Mouse (Mus musculus): ENCODE results near the gene Pilrb2. TPM values are rescaled to one million over a fixed set of nuclear protein-coding genes. Genes with fewer than 3 reads are reported as not detected.
"Not testable (repeated sequence)": the region's sequence is repeated elsewhere in the genome, so short reads cannot be mapped to it uniquely, and the experiment has no call there.

The Pilrb2 gene
- polyA plus RNA-seq, 1 experiment from 2014 or later = 0.64 TPM

GRCm38 (mm10) chr5:137864008-137864407, 7.6 kb downstream of the Pilrb2 start:
- not testable (repeated sequence) for H3K27ac ChIP-seq; H3K36me3 ChIP-seq; H3K27me3 ChIP-seq (ENCODE audit: insufficient read depth, poor library complexity, severe bottlenecking); H3K4me3 ChIP-seq; H3K4me1 ChIP-seq; H3K9me3 ChIP-seq; DNase-seq (ENCODE audit: low spot score)
- WGBS = 85% methylated on average over 1 of the region's 1 CpGs

DNA sequence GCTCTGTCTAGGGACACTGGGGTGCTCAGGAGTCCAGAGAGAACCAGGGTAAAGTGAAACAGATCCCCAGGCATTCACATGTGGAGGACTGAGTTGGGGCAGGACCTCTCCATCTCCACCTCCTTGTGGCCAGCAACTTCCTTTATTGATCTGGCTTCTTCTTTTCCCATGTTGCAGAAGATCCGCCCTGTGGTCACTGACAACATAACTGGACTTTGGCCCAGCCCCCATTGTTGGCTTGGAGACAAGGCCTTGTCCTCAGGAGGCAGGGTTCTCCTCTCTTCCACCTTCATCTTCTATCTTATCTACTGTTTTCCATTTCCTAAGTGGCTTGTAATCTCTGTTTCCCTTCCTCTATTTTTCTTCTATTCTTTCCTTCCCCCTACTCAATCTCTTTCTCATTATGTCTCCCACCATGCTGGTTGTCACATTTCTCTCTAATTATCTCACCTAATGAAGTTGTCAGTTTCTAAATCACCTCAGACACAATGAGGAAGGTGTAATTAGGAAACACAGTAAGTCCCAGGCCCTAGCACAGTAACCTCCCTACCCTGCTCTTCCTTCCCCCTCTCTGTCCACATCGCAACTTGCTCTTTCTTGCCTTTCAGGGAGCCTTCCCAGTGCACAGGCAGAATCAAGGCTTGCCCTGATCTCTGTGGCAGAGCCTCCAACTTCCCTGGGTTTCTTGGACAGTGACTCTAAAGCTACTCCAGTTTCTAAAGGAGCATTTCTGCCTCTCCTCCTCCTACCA, 13.5 kb downstream of the Pilrb2 start, which contains the start of gene Pilrb1:
Gene Pilrb1 (minus strand): TSS at position 147 of the 751 bp plus-strand sequence.
- DNase-seq (ENCODE audit: low spot score); H3K9me3 ChIP-seq; H3K36me3 ChIP-seq; H3K4me1 ChIP-seq; H3K27ac ChIP-seq; H3K27me3 ChIP-seq (ENCODE audit: insufficient read depth, poor library complexity, severe bottlenecking); H3K4me3 ChIP-seq: not testable (repeated sequence)
- 48% methylated on average over 2 of the region's 2 CpGs for WGBS

GRCm38 (mm10) chr5:137856870-137857269, 14.7 kb downstream of the Pilrb2 start:
- WGBS = 68% methylated on average over 5 of the region's 5 CpGs
- H3K4me1 ChIP-seq = not testable (repeated sequence)

DNA sequence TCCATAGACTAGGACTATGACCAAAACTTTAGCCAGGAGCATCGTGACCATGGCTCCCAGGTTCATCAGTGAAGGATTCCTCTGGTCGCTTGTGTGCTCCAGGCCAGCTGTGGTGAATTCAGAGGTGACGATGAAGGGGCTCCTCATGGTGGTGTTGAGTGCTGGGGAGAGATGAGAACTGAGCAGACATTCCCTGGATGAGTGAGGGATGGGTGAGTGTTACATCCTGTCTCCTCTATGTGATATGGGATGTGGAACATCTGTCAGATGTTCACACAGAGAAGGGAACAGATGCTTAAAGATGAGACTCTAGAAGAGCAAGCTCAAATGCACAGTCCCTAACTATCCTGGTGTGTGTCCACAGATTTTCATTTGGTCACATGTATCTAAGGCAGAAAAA, 16.7 kb downstream of the Pilrb2 start:
- not testable (repeated sequence) for H3K36me3 ChIP-seq; DNase-seq (ENCODE audit: low spot score); H3K9me3 ChIP-seq; H3K4me1 ChIP-seq; H3K27ac ChIP-seq; H3K4me3 ChIP-seq; H3K27me3 ChIP-seq (ENCODE audit: insufficient read depth, poor library complexity, severe bottlenecking)
- 75% methylated on average over 3 of the region's 3 CpGs for WGBS

More at GRCm38 (mm10) chr5:137856870-137857269, 14.7 kb downstream of the Pilrb2 start:
- not testable (repeated sequence) for DNase-seq (ENCODE audit: low spot score); H3K27ac ChIP-seq; H3K9me3 ChIP-seq; H3K4me3 ChIP-seq; H3K27me3 ChIP-seq (ENCODE audit: insufficient read depth, poor library complexity, severe bottlenecking); H3K36me3 ChIP-seq

- H3K36me3 ChIP-seq; H3K4me3 ChIP-seq; H3K9me3 ChIP-seq; H3K27me3 ChIP-seq (ENCODE audit: insufficient read depth, poor library complexity, severe bottlenecking); H3K27ac ChIP-seq; H3K4me1 ChIP-seq; DNase-seq (ENCODE audit: low spot score): not testable (repeated sequence)
- 80% methylated on average over 1 of the region's 1 CpGs for WGBS
These were observed 21.3 kb downstream of the Pilrb2 start for GRCm38 (mm10) chr5:137850313-137850712.

- H3K4me1 ChIP-seq; DNase-seq (ENCODE audit: low spot score); H3K4me3 ChIP-seq; H3K27me3 ChIP-seq (ENCODE audit: insufficient read depth, poor library complexity, severe bottlenecking); H3K36me3 ChIP-seq; H3K9me3 ChIP-seq; H3K27ac ChIP-seq: not testable (repeated sequence)
These were observed 34.5 kb downstream of the Pilrb2 start for GRCm38 (mm10) chr5:137837110-137837509.

DNA sequence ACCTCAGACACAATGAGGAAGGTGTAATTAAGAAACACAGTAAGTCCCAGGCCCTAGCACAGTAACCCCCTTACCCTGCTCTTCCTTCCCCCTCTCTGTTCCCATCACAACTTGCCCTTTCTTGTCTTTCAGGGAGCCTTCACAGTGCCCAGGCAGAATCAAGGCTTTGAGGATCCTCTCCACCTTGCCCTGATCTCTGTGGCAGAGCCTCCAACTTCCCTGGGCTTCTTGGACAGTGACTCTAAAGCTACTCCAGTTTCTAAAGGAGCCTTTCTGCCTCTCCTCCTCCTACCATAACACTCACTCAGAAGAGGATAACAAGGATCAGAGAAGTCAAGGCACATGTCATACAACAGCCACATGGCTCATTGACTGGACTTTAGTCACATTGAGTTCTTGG, 35.0 kb downstream of the Pilrb2 start:
- DNase-seq (ENCODE audit: low spot score) = no peak
- no peak overlapping the region for H3K4me3 ChIP-seq
- H3K36me3 ChIP-seq = no peaks in the 10 kb centered on the region
- H3K9me3 ChIP-seq = no peaks in the 10 kb centered on the region
- H3K27me3 ChIP-seq (ENCODE audit: insufficient read depth, poor library complexity, severe bottlenecking) = no peaks in the 10 kb centered on the region
- no peaks in the 10 kb centered on the region for H3K4me1 ChIP-seq
- H3K27ac ChIP-seq = no peak overlapping the region

GRCm38 (mm10) chr5:137835966-137836520, 35.6 kb downstream of the Pilrb2 start, which contains the start of gene Pilra:
Gene Pilra, minus strand, starts transcription at chr5:137836281.
- not testable (repeated sequence) for DNase-seq (ENCODE audit: low spot score); H3K27me3 ChIP-seq (ENCODE audit: insufficient read depth, poor library complexity, severe bottlenecking)
- 39% methylated on average over 2 of the region's 2 CpGs for WGBS

GRCm38 (mm10) chr5:137833500-137833899, 38.1 kb downstream of the Pilrb2 start:
- H3K27ac ChIP-seq = no peak overlapping the region
- 53% methylated on average over 4 of the region's 4 CpGs for WGBS

More at GRCm38 (mm10) chr5:137835966-137836520, 35.6 kb downstream of the Pilrb2 start, which contains the start of gene Pilra:
- H3K9me3 ChIP-seq, H3K4me3 ChIP-seq, H3K36me3 ChIP-seq, H3K27ac ChIP-seq, H3K4me1 ChIP-seq: not testable (repeated sequence)

DNA sequence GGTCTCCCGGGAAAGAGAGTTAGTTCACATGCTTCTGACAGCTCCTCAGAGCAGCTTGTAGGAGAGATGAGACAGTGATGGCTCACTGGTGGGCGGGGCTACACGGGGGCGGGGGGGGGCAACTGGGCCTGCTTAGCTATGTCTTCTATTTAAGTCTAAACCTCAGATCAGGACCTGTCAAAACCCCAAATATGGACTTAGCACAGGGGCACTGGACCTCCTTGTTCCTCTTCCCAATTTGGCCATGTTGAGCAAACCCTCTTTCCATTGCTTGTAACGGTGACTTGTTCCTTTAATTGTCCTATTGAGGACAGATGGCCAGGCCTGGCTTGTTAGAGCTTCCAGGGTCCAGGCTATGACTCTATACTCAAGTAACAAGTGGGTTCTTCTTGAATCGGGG, 40.1 kb downstream of the Pilrb2 start:
- H3K27me3 ChIP-seq (ENCODE audit: insufficient read depth, poor library complexity, severe bottlenecking) = no peaks in the 10 kb centered on the region
- no peak for DNase-seq (ENCODE audit: low spot score)
- H3K36me3 ChIP-seq = no peaks in the 10 kb centered on the region
- no peak overlapping the region for H3K27ac ChIP-seq
- no peaks in the 10 kb centered on the region for H3K9me3 ChIP-seq
- no peaks in the 10 kb centered on the region for H3K4me1 ChIP-seq
- H3K4me3 ChIP-seq = no peak overlapping the region
- WGBS = 71% methylated on average over 6 of the region's 6 CpGs

More at GRCm38 (mm10) chr5:137833500-137833899, 38.1 kb downstream of the Pilrb2 start:
- DNase-seq (ENCODE audit: low spot score) = no peak
- H3K9me3 ChIP-seq = no peaks in the 10 kb centered on the region
- H3K4me1 ChIP-seq = no peaks in the 10 kb centered on the region
- H3K4me3 ChIP-seq = no peak overlapping the region
- no peaks in the 10 kb centered on the region for H3K36me3 ChIP-seq
- no peaks in the 10 kb centered on the region for H3K27me3 ChIP-seq (ENCODE audit: insufficient read depth, poor library complexity, severe bottlenecking)

DNA sequence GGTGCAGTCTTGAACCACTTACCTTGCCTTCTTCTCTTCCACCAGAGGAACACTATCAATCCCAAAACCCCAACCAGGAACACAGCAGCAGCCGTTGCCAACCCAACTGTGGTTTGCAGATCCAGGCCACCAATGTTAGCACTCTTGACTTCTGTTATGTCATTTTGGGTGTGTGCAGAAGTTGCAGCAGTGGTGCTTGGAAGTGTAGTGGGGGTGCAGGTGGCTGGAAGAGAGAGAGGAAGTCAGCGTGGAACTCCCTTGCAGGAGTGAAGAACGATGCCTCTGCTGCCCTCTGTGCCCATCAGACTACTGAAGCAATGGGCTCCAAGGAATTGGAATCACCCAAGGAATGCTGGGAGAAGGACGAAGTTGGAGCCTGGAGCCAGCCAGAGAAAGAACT, 40.5 kb downstream of the Pilrb2 start:
- no peaks in the 10 kb centered on the region for H3K4me1 ChIP-seq
- no peaks in the 10 kb centered on the region for H3K36me3 ChIP-seq
- H3K27ac ChIP-seq = no peak overlapping the region
- DNase-seq (ENCODE audit: low spot score) = no peak
- H3K9me3 ChIP-seq = no peaks in the 10 kb centered on the region
- H3K27me3 ChIP-seq (ENCODE audit: insufficient read depth, poor library complexity, severe bottlenecking) = no peaks in the 10 kb centered on the region
- 88% methylated on average over 4 of the region's 4 CpGs for WGBS
- H3K4me3 ChIP-seq = no peak overlapping the region

- H3K36me3 ChIP-seq = no peaks in the 10 kb centered on the region
- H3K27ac ChIP-seq = no peak overlapping the region
- DNase-seq (ENCODE audit: low spot score) = no peak
- 73% methylated on average over 7 of the region's 7 CpGs for WGBS
- no peak overlapping the region for H3K4me3 ChIP-seq
- H3K4me1 ChIP-seq = no peaks in the 10 kb centered on the region
- no peaks in the 10 kb centered on the region for H3K27me3 ChIP-seq (ENCODE audit: insufficient read depth, poor library complexity, severe bottlenecking)
- no peaks in the 10 kb centered on the region for H3K9me3 ChIP-seq
These were observed 41.4 kb downstream of the Pilrb2 start for GRCm38 (mm10) chr5:137830238-137830637.

DNA sequence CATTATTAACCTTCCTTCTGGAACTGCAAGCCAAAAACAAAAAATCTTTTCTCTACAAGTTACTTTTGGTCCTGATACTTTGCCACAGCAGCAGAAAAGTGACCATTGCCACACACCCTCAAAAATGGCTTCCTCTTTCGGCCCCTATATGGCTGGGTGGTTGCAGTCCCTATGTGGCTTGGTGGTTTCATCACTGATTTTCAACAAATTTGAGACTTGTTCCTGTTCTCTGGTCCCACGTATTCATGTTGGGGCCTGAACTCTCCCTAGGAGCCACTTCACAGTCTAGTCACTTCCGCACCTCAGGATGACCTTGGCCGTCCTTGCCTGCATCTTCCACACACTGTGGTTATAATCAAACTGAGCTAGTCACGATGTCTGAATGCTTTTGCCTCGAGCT, 42.9 kb downstream of the Pilrb2 start:
- no peaks in the 10 kb centered on the region for H3K9me3 ChIP-seq
- no peak overlapping the region for H3K27ac ChIP-seq
- H3K36me3 ChIP-seq = no peaks in the 10 kb centered on the region
- WGBS = 76% methylated on average over 6 of the region's 6 CpGs
- no peak overlapping the region for H3K4me3 ChIP-seq
- no peaks in the 10 kb centered on the region for H3K4me1 ChIP-seq
- no peaks in the 10 kb centered on the region for H3K27me3 ChIP-seq (ENCODE audit: insufficient read depth, poor library complexity, severe bottlenecking)
- DNase-seq (ENCODE audit: low spot score) = no peak
